Mouse (Mus musculus) neural tube, embryonic 12.5 days (tissue): Measurements from ENCODE around the gene Gm44511. TPM values are rescaled to one million over a fixed set of nuclear protein-coding genes. Genes with fewer than 3 reads are reported as not detected.

Source experiments
- ATAC-seq: fragments of 200-750 bp; cut with Nextera tagmentation; 2 replicates; pipeline ENCODE4 v1.8.0; 2017; ENCODE audit warnings: low read depth, mild to moderate bottlenecking, moderate TSS enrichment, moderate library complexity; ENCODE audit not compliant: low FRiP score
- H3K27ac ChIP-seq: fragments of 300-500 bp; sonication (generic); 2 replicates; pipeline ENCODE4 v1.5.1; 2016
- H3K27me3 ChIP-seq: fragments of 300-500 bp; sonication (generic); replicated peaks from 2 replicates; pipeline ENCODE4 v1.6.1; 2016; ENCODE audit warnings: mild to moderate bottlenecking
- H3K36me3 ChIP-seq: fragments of 300-500 bp; sonication (generic); 2 replicates; pipeline ENCODE4 v1.6.1; 2016; ENCODE audit warnings: mild to moderate bottlenecking
- H3K4me1 ChIP-seq: fragments of 300-500 bp; sonication (generic); 2 replicates; pipeline ENCODE4 v1.6.1; 2016
- H3K4me2 ChIP-seq: fragments of 300-500 bp; sonication (generic); replicated peaks from 2 replicates; pipeline ENCODE4 v1.6.1; 2016; ENCODE audit warnings: mild to moderate bottlenecking
- H3K4me3 ChIP-seq: fragments of 300-500 bp; sonication (generic); 2 replicates; pipeline ENCODE4 v1.5.1; 2016
- H3K9ac ChIP-seq: fragments of 300-500 bp; sonication (generic); 2 replicates; pipeline ENCODE4 v1.6.1; 2016; ENCODE audit warnings: mild to moderate bottlenecking
- H3K9me3 ChIP-seq: fragments of 300-500 bp; sonication (generic); 2 replicates; pipeline ENCODE4 v1.6.1; 2016; ENCODE audit warnings: mild to moderate bottlenecking
- WGBS: fragments of 180-500 bp; shearing (Covaris S2); methylation state at CpG from one replicate; pipeline ENCODE4 v1.1.7; 2016; 5-methylcytosine and 5-hydroxymethylcytosine counted together
- polyA plus RNA-seq: library from polyadenylated mRNA; unstranded; fragments of >200 nt; fragmentation: Nextera tagmentation; extraction: Ambion mirVana; gene quantifications from 2 replicates; pipeline ENCODE4 v1.2.1, GENCODE M21; 2016

Gm44511 gene
- polyA plus RNA-seq, 1 experiment from 2014 or later, result not detected

DNA sequence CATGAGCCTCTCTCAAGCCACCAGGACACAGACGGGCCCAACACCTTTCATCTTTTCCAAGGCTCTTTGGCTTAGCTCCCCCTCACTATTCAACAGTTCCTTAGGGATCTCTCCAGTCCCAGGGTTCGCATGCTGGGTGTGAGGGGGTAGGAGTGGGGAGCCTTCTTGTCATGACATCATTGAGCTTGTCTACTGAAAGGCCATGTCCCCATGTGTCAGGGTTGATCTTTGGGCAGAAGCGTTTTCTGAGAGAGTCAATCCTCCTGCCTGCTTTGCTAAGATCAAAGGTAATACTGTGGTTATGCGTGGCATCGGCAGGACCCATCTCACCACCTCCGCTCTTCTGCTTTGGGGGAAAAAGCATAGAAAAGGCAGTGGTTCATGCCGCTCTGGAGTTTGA is 88.7 kb downstream of the Gm44511 start:
- H3K36me3 ChIP-seq, result no peaks in the 10 kb centered on the region
- 90% methylated on average over 7 of the region's 7 CpGs for WGBS
- ATAC-seq, result no peak

DNA sequence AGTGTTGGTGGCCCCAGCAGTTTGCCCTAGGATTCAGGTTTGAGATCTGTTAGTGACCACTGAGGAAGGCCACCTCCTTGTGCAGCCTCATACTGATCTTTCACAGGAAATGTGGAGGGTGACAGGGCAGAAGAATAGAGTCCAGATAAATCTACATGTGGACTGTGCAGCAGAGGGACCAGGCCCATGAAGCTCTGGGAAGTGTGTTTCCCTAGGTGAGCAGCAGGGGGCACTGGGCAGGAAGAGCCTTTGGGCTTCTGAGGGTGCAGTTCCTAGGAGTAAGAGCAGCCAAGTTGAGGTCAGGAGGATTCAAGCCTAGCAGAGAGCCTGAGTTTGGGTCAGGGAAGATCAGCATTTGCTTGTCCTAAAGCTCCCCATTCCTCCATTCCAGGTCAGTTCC is 90.0 kb downstream of the Gm44511 start:
- Histone ChIP-seq H3K4me3 (no peak overlapping the region), H3K9me3 (no peaks in the 10 kb centered on the region), H3K27me3 (no peaks in the 10 kb centered on the region), H3K27ac (no peak overlapping the region), H3K9ac (no peak overlapping the region), H3K4me2 (no peak overlapping the region), H3K4me1 (peaks cover 6% of the 10 kb centered on the region; the same call in 1 of the 2 replicates), H3K36me3 (no peaks in the 10 kb centered on the region)
- no peak for ATAC-seq

More for the DNA sequence above, 88.7 kb downstream of the Gm44511 start:
- Histone ChIP-seq H3K27ac (no peak overlapping the region), H3K27me3 (no peaks in the 10 kb centered on the region), H3K9ac (no peak overlapping the region), H3K4me3 (no peak overlapping the region), H3K4me1 (peaks cover 6% of the 10 kb centered on the region; the same call in 1 of the 2 replicates), H3K4me2 (no peak overlapping the region), H3K9me3 (no peaks in the 10 kb centered on the region)

DNA sequence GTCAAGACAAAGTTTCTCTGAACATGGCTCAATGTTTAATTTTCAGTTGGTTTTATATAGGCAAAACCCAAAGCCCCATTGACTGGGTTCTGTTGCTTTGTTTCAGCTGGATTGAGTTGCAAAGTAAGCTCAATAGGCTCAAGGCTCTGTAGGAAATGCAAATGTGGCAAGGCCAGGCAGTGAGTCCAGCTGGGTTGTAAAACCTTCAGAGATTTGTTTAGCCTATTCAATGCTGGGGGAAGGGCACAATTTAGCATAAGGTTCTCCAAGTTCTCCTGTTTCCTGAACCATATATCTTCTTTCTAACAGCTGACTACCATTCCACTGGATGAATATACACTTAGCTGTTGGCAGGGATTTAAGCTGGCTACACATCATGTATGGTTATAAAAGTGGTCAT is 91.2 kb downstream of the Gm44511 start:
- Histone ChIP-seq H3K27me3 (no peaks in the 10 kb centered on the region), H3K9me3 (no peaks in the 10 kb centered on the region)
- ATAC-seq, result peak; percentile 44; the same call in 1 of the 2 replicates

DNA sequence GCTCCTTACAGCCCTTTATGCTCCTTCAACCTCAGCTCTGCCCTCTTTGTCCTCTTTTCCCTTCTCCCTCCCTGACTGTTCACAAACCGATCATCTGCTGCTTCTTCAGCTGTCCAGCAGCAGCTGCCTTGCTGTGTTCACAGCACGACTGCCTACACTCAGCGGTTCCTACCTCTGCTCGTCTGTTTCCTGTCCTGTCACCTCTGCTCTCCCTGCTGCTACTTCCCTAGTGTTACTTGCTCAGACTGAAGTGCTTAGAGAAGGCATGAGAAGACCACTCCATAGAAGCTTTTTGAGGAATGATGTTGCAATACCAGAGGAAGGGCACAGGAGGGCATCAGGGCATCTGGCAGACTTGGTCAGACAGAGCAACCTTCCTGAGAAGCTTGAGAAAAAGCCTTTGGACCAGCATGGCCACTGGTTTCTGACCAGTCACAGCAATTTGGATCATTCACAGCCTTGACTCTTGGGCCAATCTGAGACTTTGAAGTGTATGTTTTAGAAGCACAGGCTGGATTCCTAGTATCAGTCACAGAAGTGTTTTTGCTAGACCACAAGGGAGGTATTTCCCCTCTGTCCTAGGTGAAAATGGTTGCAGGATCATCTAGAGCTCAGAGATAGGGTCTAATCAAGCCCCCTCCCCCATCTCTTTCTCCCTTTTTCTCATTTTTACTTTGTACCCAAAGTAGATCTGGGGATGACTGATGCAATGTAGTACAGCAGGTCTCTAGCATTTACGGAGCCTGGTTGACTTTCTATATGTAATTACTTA is 92.0 kb downstream of the Gm44511 start:
- no peak overlapping the region for H3K27ac ChIP-seq
- H3K4me3 ChIP-seq, result no peak overlapping the region
- ATAC-seq, result no peak
- no peaks in the 10 kb centered on the region for H3K36me3 ChIP-seq
- H3K27me3 ChIP-seq, result no peaks in the 10 kb centered on the region
- no peak overlapping the region for H3K4me2 ChIP-seq
- H3K9me3 ChIP-seq, result no peaks in the 10 kb centered on the region
- 67% methylated on average over 5 of the region's 5 CpGs for WGBS
- peaks cover 6% of the 10 kb centered on the region; the same call in 1 of the 2 replicates for H3K4me1 ChIP-seq
- H3K9ac ChIP-seq, result no peak overlapping the region

More for the DNA sequence above, 91.2 kb downstream of the Gm44511 start:
- H3K9ac ChIP-seq, result no peak overlapping the region
- no peak overlapping the region for H3K4me3 ChIP-seq
- no peaks in the 10 kb centered on the region for H3K36me3 ChIP-seq
- no peak overlapping the region for H3K4me2 ChIP-seq
- peaks cover 6% of the 10 kb centered on the region; the same call in 1 of the 2 replicates for H3K4me1 ChIP-seq
- H3K27ac ChIP-seq, result no peak overlapping the region

DNA sequence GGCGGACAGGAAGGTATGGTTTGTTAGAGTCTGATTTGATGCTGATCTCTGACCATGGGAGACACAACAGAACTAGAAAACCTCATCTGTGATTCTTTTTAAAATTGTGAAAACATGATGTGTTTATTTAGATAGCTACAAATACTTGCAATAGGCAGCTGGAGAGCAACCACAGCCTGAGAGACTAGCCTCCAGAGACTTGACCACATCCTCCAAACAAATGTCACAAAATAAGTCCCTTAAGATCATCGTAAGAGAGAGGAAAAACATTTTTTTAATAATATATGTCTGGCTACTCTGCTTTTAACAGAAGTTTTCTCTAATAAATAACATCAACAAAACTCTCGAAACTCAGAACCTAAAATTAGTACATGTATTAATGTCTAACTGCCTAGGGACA is 94.1 kb downstream of the Gm44511 start:
- Histone ChIP-seq H3K4me2 (no peak overlapping the region), H3K27ac (no peak overlapping the region), H3K36me3 (no peaks in the 10 kb centered on the region), H3K9me3 (no peaks in the 10 kb centered on the region), H3K9ac (no peak overlapping the region), H3K27me3 (no peaks in the 10 kb centered on the region), H3K4me1 (peaks cover 6% of the 10 kb centered on the region; the same call in 1 of the 2 replicates), H3K4me3 (no peak overlapping the region)
- 88% methylated on average over 3 of the region's 3 CpGs for WGBS
- no peak for ATAC-seq

Other genes starting within 250 kb of the Gm44511 start
- not detected in 2 replicates for gene A2ml1, start 244.7 kb downstream of the Gm44511 start, polyA plus RNA-seq
- gene Klrb1a, start 202.8 kb downstream of the Gm44511 start, polyA plus RNA-seq, result not detected in 2 replicates
- not detected in 2 replicates for gene Clec2h, start 163.9 kb downstream of the Gm44511 start, polyA plus RNA-seq
- not detected in 2 replicates for gene Klrb1, start 103.3 kb downstream of the Gm44511 start, polyA plus RNA-seq
- gene Klrb1c, start 37.1 kb downstream of the Gm44511 start, polyA plus RNA-seq, result 0.11 TPM in 1 of 2 replicates, not detected in the other
- not detected in 2 replicates for gene Klrb1b, start within 50 bp of the Gm44511 start, polyA plus RNA-seq
- gene Clec2i, start 61.3 kb upstream of the Gm44511 start, polyA plus RNA-seq, result not detected in 2 replicates
- gene BC035044, start 64.8 kb upstream of the Gm44511 start, polyA plus RNA-seq, result 0.80 and 1.1 TPM in 2 replicates
- gene Clec2g, start 108.1 kb upstream of the Gm44511 start, polyA plus RNA-seq, result not detected in 2 replicates
- 0.24 and 0.51 TPM in 2 replicates for gene Klrb1f, start 219.6 kb upstream of the Gm44511 start, polyA plus RNA-seq